Mouse (Mus musculus): ENCODE measurements around the gene Kif5a.

The Kif5a gene

GRCm38 (mm10) chr10:127265727-127266111, 2.6 kb upstream of the Kif5a start:
- no peak for DNase-seq (ENCODE audit: low spot score in 2 of 2)

- no peak for DNase-seq (ENCODE audit: low spot score in 2 of 2)
These were observed 1.8 kb upstream of the Kif5a start for GRCm38 (mm10) chr10:127264971-127265370.

GRCm38 (mm10) chr10:127264336-127264735, 1.2 kb upstream of the Kif5a start:
- DNase-seq (ENCODE audit: low spot score in 2 of 2) = no peak

GRCm38 (mm10) chr10:127263631-127264030, 483 bp upstream of the Kif5a start:
- no peak for DNase-seq (ENCODE audit: low spot score in 2 of 2)

GRCm38 (mm10) chr10:127261706-127262547, 1.2 kb downstream of the Kif5a start:
- DNase-seq (ENCODE audit: low spot score in 2 of 2) = no peak

GRCm38 (mm10) chr10:127258489-127258888, 4.7 kb downstream of the Kif5a start:
- DNase-seq (ENCODE audit: low spot score in 2 of 2) = no peak

GRCm38 (mm10) chr10:127257790-127258189, 5.4 kb downstream of the Kif5a start:
- DNase-seq (ENCODE audit: low spot score in 2 of 2) = no peak

GRCm38 (mm10) chr10:127255625-127256345, 7.4 kb downstream of the Kif5a start:
- no peak for DNase-seq (ENCODE audit: low spot score in 2 of 2)

- DNase-seq (ENCODE audit: low spot score in 2 of 2) = no peak
These were observed 12.3 kb downstream of the Kif5a start for GRCm38 (mm10) chr10:127250810-127251209.

GRCm38 (mm10) chr10:127238241-127238824, 24.8 kb downstream of the Kif5a start:
- DNase-seq (ENCODE audit: low spot score in 2 of 2) = no peak

GRCm38 (mm10) chr10:127236541-127236940, 26.6 kb downstream of the Kif5a start:
- no peak for DNase-seq (ENCODE audit: low spot score in 2 of 2)

- DNase-seq (ENCODE audit: low spot score in 2 of 2) = no peak
These were observed 30.0 kb downstream of the Kif5a start for GRCm38 (mm10) chr10:127233141-127233540.

GRCm38 (mm10) chr10:127231741-127232140, 31.4 kb downstream of the Kif5a start:
- DNase-seq (ENCODE audit: low spot score in 2 of 2) = no peak

- no peak for DNase-seq (ENCODE audit: low spot score in 2 of 2)
These were observed 32.5 kb downstream of the Kif5a start for GRCm38 (mm10) chr10:127230693-127231092.

- DNase-seq (ENCODE audit: low spot score in 2 of 2) = peak in 1 of 2 experiments; percentile 10
These were observed 34.3 kb downstream of the Kif5a start for GRCm38 (mm10) chr10:127228897-127229296.

- no peak for DNase-seq (ENCODE audit: low spot score in 2 of 2)
These were observed 36.0 kb downstream of the Kif5a start for GRCm38 (mm10) chr10:127227163-127227562.

GRCm38 (mm10) chr10:127226318-127226895, 36.7 kb downstream of the Kif5a start:
- DNase-seq (ENCODE audit: low spot score in 2 of 2) = no peak

GRCm38 (mm10) chr10:127225732-127226131, 37.4 kb downstream of the Kif5a start:
- DNase-seq (ENCODE audit: low spot score in 2 of 2) = no peak

GRCm38 (mm10) chr10:127225213-127225612, 37.9 kb downstream of the Kif5a start:
- DNase-seq (ENCODE audit: low spot score in 2 of 2) = no peak

GRCm38 (mm10) chr10:127218339-127218738, 44.8 kb downstream of the Kif5a start:
- DNase-seq (ENCODE audit: low spot score in 2 of 2) = no peak

- DNase-seq (ENCODE audit: low spot score in 2 of 2) = no peak
These were observed 46.0 kb downstream of the Kif5a start for GRCm38 (mm10) chr10:127217177-127217576.

GRCm38 (mm10) chr10:127216456-127216855, 46.7 kb downstream of the Kif5a start:
- no peak for DNase-seq (ENCODE audit: low spot score in 2 of 2)

Data from urinary bladder, adult 18-20 months (tissue).